12 mouse cellular contexts compared by ENCODE assay signal in the genomic region with DNA sequence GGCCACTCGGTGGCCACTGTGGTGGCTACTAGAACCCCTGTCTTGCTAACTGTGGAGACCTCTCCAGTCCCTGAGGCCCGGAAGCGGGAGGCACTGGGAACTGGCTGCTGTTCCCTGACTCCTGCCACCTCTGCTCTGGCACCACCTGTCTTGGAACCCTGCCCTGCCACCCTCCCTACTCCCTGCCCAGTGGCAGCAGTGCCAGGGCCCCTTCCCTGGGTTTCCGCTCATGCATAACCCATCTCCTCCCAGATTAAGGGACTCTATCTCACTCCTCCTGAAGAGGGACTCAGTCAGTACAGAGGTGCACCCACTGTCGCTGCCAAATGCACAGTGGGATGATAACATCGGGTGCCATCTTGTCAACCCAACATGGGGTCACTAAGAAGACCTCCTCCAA. TPM values are rescaled to one million over a fixed set of nuclear protein-coding genes. Genes with fewer than 3 reads are reported as not detected.
DNase-seq lines count a peak whose midpoint lies in the region; ATAC-seq and TF ChIP-seq lines count a peak whose summit lies in the region.
"Had no signal": no experiment of that assay in that cellular context is flagged by ENCODE, and none has a peak within 500 bp of the region (broad histone marks: within the 10 kb centered on the region; RNA-seq: fewer than 3 reads in every experiment).

No protein-coding gene starts in this region.

- intact Hi-C loops in heart, postnatal 25 days (cut with DNase I): no loop called here

- in situ Hi-C loops in ES-E14 (cut with MboI; ENCODE audit: low sequenced_read_pairs in 2 of 2, unreplicated experiment in 2 of 2): no loop called here

- no peak overlapping the region for H3K4me2 ChIP-seq in heart, embryonic 16.5 days (ENCODE audit: low read depth, low read length)
- H3K4me2 ChIP-seq in forebrain, embryonic 16.5 days (ENCODE audit: low read length): no peak overlapping the region; the same call in 1 of the 2 replicates
- H3K4me2 ChIP-seq in midbrain, embryonic 14.5 days (ENCODE audit: low read length): no peak overlapping the region
- H3K4me2 ChIP-seq: liver, embryonic 15.5 days had no signal

- 86% methylated on average over 6 of the region's 6 CpGs for WGBS in heart, embryonic 16.5 days
- 73% methylated on average over 6 of the region's 6 CpGs for WGBS in forebrain, embryonic 16.5 days
- 63% methylated on average over 6 of the region's 6 CpGs for WGBS in midbrain, embryonic 14.5 days

- H3K9me3 ChIP-seq in heart, embryonic 16.5 days (replicated peaks; ENCODE audit: control insufficient read depth, low read length): 0 out of 2 replicates have a peak, but pooled peaks cover 4% of the 10 kb centered on the region
- H3K9me3 ChIP-seq in ES-E14 (ENCODE audit: control insufficient read depth, insufficient read depth, low read depth, low read length): no peaks in the 10 kb centered on the region
- H3K9me3 ChIP-seq in forebrain, embryonic 16.5 days (ENCODE audit: control insufficient read depth, low read length): no peaks in the 10 kb centered on the region
- no peaks in the 10 kb centered on the region for H3K9me3 ChIP-seq in midbrain, embryonic 14.5 days (ENCODE audit: control insufficient read depth, low read length)
- H3K9me3 ChIP-seq: liver, embryonic 15.5 days had no signal

- H3K27ac ChIP-seq in heart, embryonic 16.5 days (ENCODE audit: low read length): peak overlapping the region; percentile 77; the same call in 1 of the 2 replicates
- H3K27ac ChIP-seq in ES-E14 (ENCODE audit: insufficient read depth, low read depth, low read length, poor library complexity, severe bottlenecking): no peak overlapping the region
- H3K27ac ChIP-seq in forebrain, embryonic 16.5 days (ENCODE audit: low read length): peak overlapping the region; percentile 82
- H3K27ac ChIP-seq in midbrain, embryonic 14.5 days (replicated peaks; ENCODE audit: low read depth, low read length): peak overlapping the region; percentile 90
- H3K27ac ChIP-seq: liver, embryonic 15.5 days had no signal

- no peak overlapping the region for H3K4me3 ChIP-seq in heart, embryonic 16.5 days (ENCODE audit: low read length)
- H3K4me3 ChIP-seq in ES-E14 (ENCODE audit: insufficient read depth in 1 of 2, low read depth in 1 of 2, low read length in 2 of 2, poor library complexity in 1 of 2, severe bottlenecking in 1 of 2): peak overlapping the region; percentile 22 to 33; a peak in 1 of 4 replicates
- H3K4me3 ChIP-seq in forebrain, embryonic 16.5 days (replicated peaks; ENCODE audit: low read length): no peak overlapping the region
- no peak overlapping the region for H3K4me3 ChIP-seq in midbrain, embryonic 14.5 days (replicated peaks; ENCODE audit: low read depth, low read length)
- H3K4me3 ChIP-seq: liver, embryonic 15.5 days; myocyte had no signal

- no peaks in the 10 kb centered on the region for H3K36me3 ChIP-seq in heart, embryonic 16.5 days (ENCODE audit: control insufficient read depth, insufficient read depth)
- H3K36me3 ChIP-seq in ES-E14 (ENCODE audit: control insufficient read depth, insufficient read depth, low read length, poor library complexity, severe bottlenecking): no peaks in the 10 kb centered on the region
- no peaks in the 10 kb centered on the region for H3K36me3 ChIP-seq in forebrain, embryonic 16.5 days (ENCODE audit: control insufficient read depth, insufficient read depth)
- H3K36me3 ChIP-seq in midbrain, embryonic 14.5 days (ENCODE audit: control insufficient read depth, insufficient read depth, low read length): no peaks in the 10 kb centered on the region
- H3K36me3 ChIP-seq: liver, embryonic 15.5 days had no signal

- H3K9ac ChIP-seq in heart, embryonic 16.5 days (ENCODE audit: low read length): no peak overlapping the region
- no peak overlapping the region for H3K9ac ChIP-seq in ES-E14 (ENCODE audit: insufficient read depth, low read depth, low read length, poor library complexity, severe bottlenecking)
- H3K9ac ChIP-seq in forebrain, embryonic 16.5 days (replicated peaks; ENCODE audit: low read depth, low read length): no peak overlapping the region
- no peak overlapping the region for H3K9ac ChIP-seq in midbrain, embryonic 14.5 days (replicated peaks; ENCODE audit: low read length)
- H3K9ac ChIP-seq: liver, embryonic 15.5 days had no signal

- no peaks in the 10 kb centered on the region for H3K27me3 ChIP-seq in heart, embryonic 16.5 days (ENCODE audit: control insufficient read depth, insufficient read depth, low read length)
- H3K27me3 ChIP-seq in forebrain, embryonic 16.5 days (replicated peaks; ENCODE audit: control insufficient read depth, insufficient read depth, low read length): no peaks in the 10 kb centered on the region
- no peaks in the 10 kb centered on the region for H3K27me3 ChIP-seq in midbrain, embryonic 14.5 days (ENCODE audit: control insufficient read depth, insufficient read depth, low read length)
- H3K27me3 ChIP-seq: liver, embryonic 15.5 days had no signal

- H3K4me1 ChIP-seq in heart, embryonic 16.5 days (ENCODE audit: control insufficient read depth, insufficient read depth, low read length): peaks cover 15% of the 10 kb centered on the region
- H3K4me1 ChIP-seq in ES-E14 (ENCODE audit: control insufficient read depth in 2 of 2, insufficient read depth in 2 of 2, low read length in 2 of 2, poor library complexity in 1 of 2): peaks cover 0 to 5% of the 10 kb centered on the region in 2 experiments; a peak in 2 of 4 replicates
- H3K4me1 ChIP-seq in forebrain, embryonic 16.5 days (replicated peaks; ENCODE audit: control insufficient read depth, insufficient read depth, low read length): peaks cover 22% of the 10 kb centered on the region
- H3K4me1 ChIP-seq in midbrain, embryonic 14.5 days (ENCODE audit: control insufficient read depth, insufficient read depth, low read length): peaks cover 21% of the 10 kb centered on the region

- no peak for DNase-seq in heart, postnatal 25 days (ENCODE audit: low spot score)
- DNase-seq in ES-E14 (ENCODE audit: low read depth, low spot score): no peak
- DNase-seq in midbrain, embryonic 14.5 days: no peak
- DNase-seq in right cerebral cortex, postnatal 25 days: no peak
- no peak for DNase-seq in adrenal gland, adult 2 months
- no peak for DNase-seq in frontal cortex, postnatal 25 days (ENCODE audit: low spot score in 2 of 2)
- DNase-seq: kidney, postnatal 36 days had no signal

- no peak for ATAC-seq in heart, embryonic 16.5 days (replicated peaks; ENCODE audit: extremely low read depth, insufficient read depth, low FRiP score)
- no peak for ATAC-seq in forebrain, embryonic 16.5 days
- 0 out of 2 replicates have a peak, but pooled peaks have one; percentile 7 for ATAC-seq in midbrain, embryonic 14.5 days (ENCODE audit: low FRiP score, low TSS enrichment)

TF ChIP-seq in ES-E14, 5 proteins besides CTCF, POLR2A, EP300 and RAD21 (continues in another document):
- TF ChIP-seq HCFC1 (IDR thresholded peaks at IDR 0.05; ENCODE audit: borderline replicate concordance, insufficient read depth, low read length) (no peak), CHD2 (IDR thresholded peaks at IDR 0.05; ENCODE audit: low read depth, low read length) (no peak), ZNF384 (IDR thresholded peaks at IDR 0.05; ENCODE audit: low read depth, low read length) (no peak), MAFK (IDR thresholded peaks at IDR 0.05; ENCODE audit: insufficient read depth, low read depth, low read length) (no peak)

RNA-seq across cellular contexts. Expression of a gene that starts 27.4 kb away (rescaled TPM):
- polyA plus RNA-seq in heart, embryonic 16.5 days (2015; fragmentation: Nextera tagmentation; extraction: Ambion mirVana): 0.39 and 0.59 TPM in 2 replicates
- 1 to 10 TPM in 1 of 2 experiments, under 1 TPM in 1; 0.92 to 1.3 TPM for total RNA-seq in heart, postnatal 25 days (2021)
- total RNA-seq in ES-E14 (2012; rRNA removed): 0.31 and 0.42 TPM in 2 replicates
- polyA plus RNA-seq in forebrain, embryonic 16.5 days (2015; fragmentation: Nextera tagmentation; extraction: Ambion mirVana): 2.0 and 2.2 TPM in 2 replicates
- 1.5 and 2.3 TPM in 2 replicates for polyA plus RNA-seq in midbrain, embryonic 14.5 days (2014; fragmentation: Nextera tagmentation; extraction: Ambion mirVana)
- total RNA-seq in adrenal gland, adult 2 months (2021): 1 to 10 TPM in 1 of 2 experiments, under 1 TPM in 1; 0.89 to 2.5 TPM
- polyA plus RNA-seq in adrenal gland, adult 2 months (2012; rRNA removed): 3.9 and 5.5 TPM in 2 replicates
- total RNA-seq: granulocyte monocyte progenitor cell, adult 5-6 weeks had no signal
- polyA plus RNA-seq: myocyte had no signal

RNA-seq across cellular contexts. Expression of a gene that starts 36.5 kb away (rescaled TPM):
- polyA plus RNA-seq in heart, embryonic 16.5 days (2015; fragmentation: Nextera tagmentation; extraction: Ambion mirVana): 36.5 and 37.9 TPM in 2 replicates
- 10 to 100 TPM; 21.5 to 22.3 TPM for total RNA-seq in heart, postnatal 25 days (2021)
- 61.0 and 85.9 TPM in 2 replicates for total RNA-seq in ES-E14 (2012; rRNA removed)
- 76.3 and 102 TPM in 2 replicates for polyA plus RNA-seq in forebrain, embryonic 16.5 days (2015; fragmentation: Nextera tagmentation; extraction: Ambion mirVana)
- polyA plus RNA-seq in midbrain, embryonic 14.5 days (2014; fragmentation: Nextera tagmentation; extraction: Ambion mirVana): 47.7 and 74.3 TPM in 2 replicates
- total RNA-seq in adrenal gland, adult 2 months (2021): 10 to 100 TPM; 14.6 to 18.5 TPM
- 17.4 and 19.7 TPM in 2 replicates for polyA plus RNA-seq in adrenal gland, adult 2 months (2012; rRNA removed)

RNA-seq across cellular contexts. Expression of a gene that starts 36.7 kb away (rescaled TPM):
- polyA plus RNA-seq in heart, embryonic 16.5 days (2015; fragmentation: Nextera tagmentation; extraction: Ambion mirVana): 0.63 and 0.67 TPM in 2 replicates
- under 1 TPM; 0.55 to 0.73 TPM for total RNA-seq in heart, postnatal 25 days (2021)
- total RNA-seq in ES-E14 (2012; rRNA removed): 0.16 and 0.36 TPM in 2 replicates
- 0.82 and 0.94 TPM in 2 replicates for polyA plus RNA-seq in forebrain, embryonic 16.5 days (2015; fragmentation: Nextera tagmentation; extraction: Ambion mirVana)
- 1.6 TPM in 2 replicates for polyA plus RNA-seq in midbrain, embryonic 14.5 days (2014; fragmentation: Nextera tagmentation; extraction: Ambion mirVana)
- not detected for total RNA-seq in adrenal gland, adult 2 months (2021)
- polyA plus RNA-seq in adrenal gland, adult 2 months (2012; rRNA removed): not detected in 2 replicates
- polyA plus RNA-seq: liver, embryonic 15.5 days had no signal

RNA-seq across cellular contexts. Expression of a gene that starts 51.4 kb away (rescaled TPM):
- polyA plus RNA-seq in heart, embryonic 16.5 days (2015; fragmentation: Nextera tagmentation; extraction: Ambion mirVana): 11.0 and 12.0 TPM in 2 replicates
- 1 to 10 TPM; 1.6 to 1.7 TPM for total RNA-seq in heart, postnatal 25 days (2021)
- 1.9 and 2.6 TPM in 2 replicates for total RNA-seq in ES-E14 (2012; rRNA removed)
- polyA plus RNA-seq in forebrain, embryonic 16.5 days (2015; fragmentation: Nextera tagmentation; extraction: Ambion mirVana): 11.7 and 13.1 TPM in 2 replicates
- 14.0 and 17.3 TPM in 2 replicates for polyA plus RNA-seq in midbrain, embryonic 14.5 days (2014; fragmentation: Nextera tagmentation; extraction: Ambion mirVana)
- 1 to 10 TPM; 5.2 to 9.9 TPM for total RNA-seq in adrenal gland, adult 2 months (2021)
- 8.1 and 10.8 TPM in 2 replicates for polyA plus RNA-seq in adrenal gland, adult 2 months (2012; rRNA removed)
- total RNA-seq: granulocyte monocyte progenitor cell, adult 5-6 weeks had no signal

RNA-seq across cellular contexts. Expression of a gene that starts 51.6 kb away (rescaled TPM):
- 222 and 262 TPM in 2 replicates for polyA plus RNA-seq in heart, embryonic 16.5 days (2015; fragmentation: Nextera tagmentation; extraction: Ambion mirVana)
- 100 to 1,000 TPM; 132 TPM for total RNA-seq in heart, postnatal 25 days (2021)
- total RNA-seq in ES-E14 (2012; rRNA removed): 238 and 318 TPM in 2 replicates
- 253 and 256 TPM in 2 replicates for polyA plus RNA-seq in forebrain, embryonic 16.5 days (2015; fragmentation: Nextera tagmentation; extraction: Ambion mirVana)
- 287 and 355 TPM in 2 replicates for polyA plus RNA-seq in midbrain, embryonic 14.5 days (2014; fragmentation: Nextera tagmentation; extraction: Ambion mirVana)
- total RNA-seq in adrenal gland, adult 2 months (2021): 100 to 1,000 TPM in 1 of 2 experiments, 10 to 100 TPM in 1; 92.8 to 151 TPM
- 48.1 and 48.3 TPM in 2 replicates for polyA plus RNA-seq in adrenal gland, adult 2 months (2012; rRNA removed)

Comparison
In these comparisons a context has a peak if more than half of its experiments do, and no peak if none do; other contexts are left out.
1. H3K4me3 ChIP-seq: peak in ES-E14 (2 of 2); none in heart, embryonic 16.5 days (single experiment), forebrain, embryonic 16.5 days (single experiment) and midbrain, embryonic 14.5 days (single experiment).